Mouse (Mus musculus): ENCODE measurements around the gene Neurl2.

GRCm38 (mm10) chr2:164873621-164874020 lies 40.4 kb upstream of the Neurl2 start:
- TF ChIP-seq HCFC1 (IDR thresholded peaks at IDR 0.05; ENCODE audit: borderline replicate concordance, insufficient read depth, low read length) (no peak), CHD2 (IDR thresholded peaks at IDR 0.05; ENCODE audit: low read depth, low read length) (no peak)

All from ES-E14 (cell line).